Mouse (Mus musculus) liver, embryonic 13.5 days (tissue): ENCODE measurements at regions not wholly inside any gene's neighbourhood (a gene's known extent, or its start where the extent isn't known, plus 50 kb on each side); places are given as distances from the start of the nearest gene placed in this dataset.
A peak's percentile ranks its signal among the peaks of the same experiment; 100 is the strongest.

Source experiments
- ATAC-seq: fragments of 200-750 bp; cut with Nextera tagmentation; 2 replicates; pipeline ENCODE4 v1.8.0; 2017; ENCODE audit warnings: low read depth, mild to moderate bottlenecking, moderate number of reproducible peaks, moderate library complexity
- DNase-seq: peaks from one replicate; pipeline ENCODE4 v3.0.0; 2022
- H3K27ac ChIP-seq: fragments of 300-500 bp; sonication (generic); 2 replicates; pipeline ENCODE4 v1.5.1; 2015; ENCODE audit warnings: moderate library complexity, mild to moderate bottlenecking, inconsistent platforms
- H3K27me3 ChIP-seq: fragments of 300-500 bp; sonication (generic); 2 replicates; pipeline ENCODE4 v1.6.1; 2015; ENCODE audit warnings: mild to moderate bottlenecking, inconsistent platforms
- H3K36me3 ChIP-seq: fragments of 300-500 bp; sonication (generic); 2 replicates; pipeline ENCODE4 v1.6.1; 2015; ENCODE audit warnings: mild to moderate bottlenecking, inconsistent platforms
- H3K4me1 ChIP-seq: fragments of 300-500 bp; sonication (generic); replicated peaks from 2 replicates; pipeline ENCODE4 v1.6.1; 2015; ENCODE audit warnings: inconsistent platforms
- H3K4me2 ChIP-seq: fragments of 300-500 bp; sonication (generic); 2 replicates; pipeline ENCODE4 v1.6.1; 2015; ENCODE audit warnings: inconsistent platforms, mild to moderate bottlenecking, moderate library complexity
- H3K4me3 ChIP-seq: fragments of 300-500 bp; sonication (generic); replicated peaks from 2 replicates; pipeline ENCODE4 v1.5.1; 2015; ENCODE audit warnings: mild to moderate bottlenecking, inconsistent platforms
- H3K9ac ChIP-seq: fragments of 300-500 bp; sonication (generic); 2 replicates; pipeline ENCODE4 v1.6.1; 2015; ENCODE audit warnings: mild to moderate bottlenecking, inconsistent platforms
- H3K9me3 ChIP-seq: fragments of 300-500 bp; sonication (generic); replicated peaks from 2 replicates; pipeline ENCODE4 v1.6.1; 2016; ENCODE audit warnings: inconsistent platforms
- WGBS: fragments of 180-500 bp; shearing (Covaris S2); methylation state at CpG from one replicate; pipeline ENCODE4 v1.1.7; 2015; ENCODE audit not compliant: insufficient replicate concordance; 5-methylcytosine and 5-hydroxymethylcytosine counted together

DNA sequence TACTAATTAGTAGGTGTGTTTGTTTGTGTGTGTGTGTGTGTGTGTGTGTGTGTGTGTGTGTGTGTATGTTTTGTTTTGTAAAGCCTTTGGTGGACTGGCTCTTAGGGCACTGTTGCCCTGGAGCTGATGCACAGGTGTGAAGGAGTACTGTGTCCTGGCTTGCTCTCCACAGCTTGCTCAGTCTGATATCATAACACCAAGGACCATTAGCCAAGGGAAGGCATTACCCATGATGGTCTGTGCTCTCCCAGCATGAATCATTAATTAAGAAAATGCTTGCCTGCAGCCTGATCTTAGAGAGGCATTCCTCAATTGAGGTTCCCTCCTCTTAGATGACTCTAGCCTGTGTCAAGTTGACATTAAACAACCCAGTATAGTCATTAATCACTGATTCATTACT lies 54.7 kb downstream of the Spry2 start:
- H3K9me3 ChIP-seq = no peaks in the 10 kb centered on the region
- H3K27me3 ChIP-seq = no peaks in the 10 kb centered on the region
- H3K4me1 ChIP-seq = no peaks in the 10 kb centered on the region
- no peaks in the 10 kb centered on the region for H3K36me3 ChIP-seq
- ATAC-seq = no peak
- no peak overlapping the region for H3K4me2 ChIP-seq
- H3K27ac ChIP-seq = no peak overlapping the region
- H3K9ac ChIP-seq = no peak overlapping the region
- DNase-seq = no peak
- H3K4me3 ChIP-seq = no peak overlapping the region

DNA sequence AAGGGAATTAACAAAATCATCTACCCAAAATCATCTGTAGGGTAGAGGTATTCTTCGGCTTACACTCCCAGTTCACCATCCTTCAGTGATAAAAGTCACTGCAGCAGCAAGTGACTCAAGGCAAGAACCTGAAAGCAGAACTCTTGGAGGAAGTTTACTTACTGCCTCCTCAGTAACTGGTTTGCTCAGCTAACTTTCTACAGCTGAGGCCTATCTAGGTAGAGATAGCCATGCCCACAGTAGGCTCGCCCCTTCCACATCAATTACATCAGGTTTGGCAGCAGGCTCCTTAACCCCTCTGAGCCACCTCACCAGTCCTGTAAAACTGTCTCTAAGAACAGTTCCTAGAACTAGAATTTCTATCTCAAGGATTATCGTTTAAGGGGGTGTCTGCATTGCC lies 59.1 kb downstream of the Spry2 start:
- Histone ChIP-seq H3K4me2 (no peak overlapping the region), H3K36me3 (no peaks in the 10 kb centered on the region), H3K27ac (no peak overlapping the region), H3K9ac (no peak overlapping the region), H3K4me3 (no peak overlapping the region), H3K9me3 (no peaks in the 10 kb centered on the region), H3K4me1 (no peaks in the 10 kb centered on the region), H3K27me3 (no peaks in the 10 kb centered on the region)
- DNase-seq = no peak
- no peak for ATAC-seq
- 55% methylated on average over 3 of the region's 3 CpGs for WGBS

DNA sequence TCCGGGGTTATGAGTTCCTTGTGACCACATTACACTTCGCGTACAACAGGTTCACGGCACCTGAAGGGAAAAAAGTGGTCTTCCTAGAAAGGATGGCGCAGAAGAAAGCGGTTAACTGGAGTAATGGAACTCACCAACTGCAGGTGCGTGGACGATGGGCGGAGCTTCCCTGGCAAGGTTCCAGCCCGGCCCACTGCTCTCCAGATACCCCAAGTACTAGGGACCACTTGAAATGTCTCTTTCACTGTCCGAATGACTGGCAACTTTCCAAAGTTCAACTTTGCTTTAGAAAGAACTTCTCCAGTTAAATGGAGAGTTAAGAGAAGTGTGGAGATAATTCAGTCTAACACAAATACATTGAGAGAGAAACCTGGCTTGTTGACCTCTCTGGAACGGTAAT lies 65.9 kb downstream of the Spry2 start:
- Histone ChIP-seq H3K27ac (no peak overlapping the region), H3K27me3 (no peaks in the 10 kb centered on the region), H3K4me3 (no peak overlapping the region), H3K36me3 (no peaks in the 10 kb centered on the region), H3K4me1 (no peaks in the 10 kb centered on the region), H3K9me3 (no peaks in the 10 kb centered on the region), H3K4me2 (no peak overlapping the region), H3K9ac (no peak overlapping the region)
- ATAC-seq (no peak), DNase-seq (no peak)
- 82% methylated on average over 12 of the region's 12 CpGs for WGBS

DNA sequence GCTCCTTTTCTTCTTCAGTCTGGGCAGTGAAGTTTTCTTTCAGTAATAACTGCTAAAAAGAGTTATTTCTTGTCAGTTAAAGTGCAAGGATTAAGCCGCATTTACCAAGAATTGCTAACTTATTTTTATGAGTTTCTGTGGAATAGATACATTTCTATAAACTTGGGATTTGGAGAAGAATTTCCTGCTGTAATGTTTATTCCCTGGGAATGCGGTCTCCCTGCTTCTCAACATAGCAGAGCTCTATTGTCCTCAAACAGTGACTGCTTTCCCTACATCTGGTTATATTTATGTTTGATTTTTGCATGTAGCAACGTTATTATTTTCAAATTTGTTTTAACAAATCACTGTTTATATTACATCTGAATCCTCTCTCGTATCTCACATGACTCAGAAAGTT lies 66.3 kb downstream of the Spry2 start:
- WGBS = 60% methylated on average over 4 of the region's 4 CpGs
- Histone ChIP-seq H3K4me2 (no peak overlapping the region), H3K36me3 (no peaks in the 10 kb centered on the region), H3K27ac (no peak overlapping the region), H3K9me3 (no peaks in the 10 kb centered on the region), H3K4me1 (no peaks in the 10 kb centered on the region), H3K9ac (no peak overlapping the region), H3K27me3 (no peaks in the 10 kb centered on the region), H3K4me3 (no peak overlapping the region)
- ATAC-seq (no peak), DNase-seq (no peak)

DNA sequence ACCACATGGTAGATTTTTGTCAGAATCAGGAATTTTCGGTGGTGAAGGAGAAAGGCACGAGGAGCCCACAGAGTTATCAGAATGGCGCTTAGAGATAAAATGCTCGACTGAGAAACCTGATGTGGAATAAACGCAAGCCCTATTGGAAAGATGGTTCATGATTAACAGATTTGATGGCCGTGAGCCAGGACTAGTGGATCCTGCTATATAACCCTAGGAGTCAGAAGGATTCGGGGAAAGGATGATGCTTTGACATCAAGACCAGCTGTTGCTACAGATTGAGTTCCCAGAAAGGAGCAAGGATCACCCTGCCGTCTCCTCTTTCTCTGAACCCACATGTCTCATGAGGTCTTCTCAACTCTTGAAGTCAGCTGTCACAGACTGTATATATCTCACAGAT lies 73.5 kb downstream of the Spry2 start:
- ATAC-seq = no peak
- H3K27ac ChIP-seq = no peak overlapping the region
- no peaks in the 10 kb centered on the region for H3K36me3 ChIP-seq
- H3K4me2 ChIP-seq = no peak overlapping the region
- H3K9me3 ChIP-seq = no peaks in the 10 kb centered on the region
- H3K27me3 ChIP-seq = no peaks in the 10 kb centered on the region
- 57% methylated on average over 8 of the region's 8 CpGs for WGBS
- no peak overlapping the region for H3K4me3 ChIP-seq
- no peak for DNase-seq
- no peaks in the 10 kb centered on the region for H3K4me1 ChIP-seq
- no peak overlapping the region for H3K9ac ChIP-seq

DNA sequence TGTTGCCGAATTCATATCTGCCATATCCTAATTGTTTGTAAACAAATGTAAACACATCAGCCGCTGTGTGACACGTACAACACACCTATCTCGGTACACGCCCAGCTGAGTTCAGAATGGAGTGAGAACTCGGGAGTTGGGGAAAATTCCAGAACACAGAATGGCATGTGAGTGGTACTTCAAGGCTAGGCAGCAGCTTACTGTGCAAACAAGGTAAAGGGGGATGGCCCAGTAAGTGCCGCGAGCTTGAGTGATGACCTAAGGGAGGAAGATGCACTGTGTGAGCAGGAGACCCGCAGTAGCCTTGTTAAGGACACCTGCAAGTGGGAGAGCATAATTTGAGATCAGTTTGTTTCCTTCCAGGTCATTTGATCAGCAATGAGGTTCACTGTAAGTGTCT lies 74.0 kb downstream of the Spry2 start:
- WGBS = 69% methylated on average over 9 of the region's 9 CpGs
- Histone ChIP-seq H3K27me3 (no peaks in the 10 kb centered on the region), H3K9me3 (no peaks in the 10 kb centered on the region), H3K4me3 (no peak overlapping the region), H3K9ac (no peak overlapping the region), H3K36me3 (no peaks in the 10 kb centered on the region), H3K4me2 (no peak overlapping the region), H3K4me1 (no peaks in the 10 kb centered on the region), H3K27ac (no peak overlapping the region)
- ATAC-seq (no peak), DNase-seq (no peak)

DNA sequence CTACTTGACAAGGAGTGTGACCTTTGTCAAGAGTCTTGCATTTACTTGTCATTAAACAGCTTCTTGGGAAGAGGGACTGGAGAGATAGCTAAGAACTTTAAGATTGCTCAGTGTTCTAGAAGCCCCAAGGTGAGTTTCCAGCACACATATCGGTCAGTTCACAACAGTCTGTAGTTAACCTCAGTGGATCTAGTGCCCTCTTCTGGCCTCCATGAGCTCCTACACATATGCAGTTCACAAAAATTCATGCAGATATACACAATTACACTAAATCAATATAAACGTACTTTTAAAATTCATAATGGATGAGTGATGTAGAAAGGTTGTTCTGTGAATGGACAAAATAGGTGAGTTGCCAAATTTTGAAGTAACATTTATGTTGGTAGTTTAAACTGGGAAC lies 77.1 kb downstream of the Spry2 start:
- ATAC-seq = no peak
- Histone ChIP-seq H3K9ac (no peak overlapping the region), H3K4me2 (no peak overlapping the region), H3K9me3 (no peaks in the 10 kb centered on the region), H3K4me3 (no peak overlapping the region), H3K27me3 (no peaks in the 10 kb centered on the region), H3K36me3 (no peaks in the 10 kb centered on the region), H3K4me1 (no peaks in the 10 kb centered on the region), H3K27ac (no peak overlapping the region)
- DNase-seq = no peak
- WGBS = 71% methylated on average over 2 of the region's 2 CpGs

DNA sequence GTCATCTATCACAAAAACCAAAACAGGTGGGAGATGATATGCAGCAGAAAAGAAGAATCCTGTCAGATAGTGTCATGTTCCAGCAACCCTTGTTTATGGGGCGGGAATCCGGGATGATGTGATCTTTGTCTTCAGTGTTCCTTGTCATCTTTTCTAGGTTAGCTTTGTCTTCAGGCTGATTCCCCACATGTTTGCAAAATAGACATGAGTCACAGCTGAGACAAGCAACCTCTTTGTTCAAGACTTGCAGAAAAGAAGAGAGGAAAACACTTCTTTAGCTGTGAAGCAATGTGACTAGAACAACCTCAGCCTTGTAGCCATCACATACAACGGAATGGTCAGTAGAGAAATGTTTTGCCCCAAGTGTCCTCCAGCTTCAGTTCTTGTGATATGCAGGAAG lies 77.8 kb downstream of the Spry2 start:
- Histone ChIP-seq H3K9ac (no peak overlapping the region), H3K4me1 (no peaks in the 10 kb centered on the region), H3K4me3 (no peak overlapping the region), H3K27me3 (no peaks in the 10 kb centered on the region), H3K36me3 (no peaks in the 10 kb centered on the region), H3K9me3 (no peaks in the 10 kb centered on the region), H3K27ac (no peak overlapping the region), H3K4me2 (no peak overlapping the region)
- no peak for DNase-seq
- WGBS = 83% methylated on average over 3 of the region's 3 CpGs
- ATAC-seq = no peak

DNA sequence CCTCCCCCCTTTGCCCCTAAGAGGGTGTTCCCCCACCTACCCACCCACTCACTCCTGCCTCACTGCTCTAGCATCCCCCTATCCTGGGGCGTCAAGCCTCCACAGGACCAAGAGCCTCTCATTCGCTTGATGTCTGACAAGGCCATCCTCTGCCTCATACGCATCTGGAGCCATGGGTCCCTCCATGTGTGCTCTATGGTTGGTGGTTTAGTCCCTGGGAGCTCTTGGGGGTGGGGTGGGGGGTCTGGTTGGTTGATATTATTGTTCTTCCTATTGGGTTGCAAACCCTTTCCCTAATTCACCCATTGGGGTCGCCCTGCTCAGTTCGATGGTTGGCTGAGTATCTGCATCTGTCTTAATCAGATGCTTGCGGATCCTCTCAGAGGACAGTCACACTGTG lies 79.1 kb downstream of the Spry2 start:
- H3K4me3 ChIP-seq = no peak overlapping the region
- H3K9me3 ChIP-seq = no peaks in the 10 kb centered on the region
- no peaks in the 10 kb centered on the region for H3K4me1 ChIP-seq
- ATAC-seq (no peak), DNase-seq (no peak)
- H3K27me3 ChIP-seq = no peaks in the 10 kb centered on the region
- H3K27ac ChIP-seq = no peak overlapping the region
- H3K4me2 ChIP-seq = no peak overlapping the region
- 79% methylated on average over 6 of the region's 6 CpGs for WGBS
- no peak overlapping the region for H3K9ac ChIP-seq
- H3K36me3 ChIP-seq = no peaks in the 10 kb centered on the region

DNA sequence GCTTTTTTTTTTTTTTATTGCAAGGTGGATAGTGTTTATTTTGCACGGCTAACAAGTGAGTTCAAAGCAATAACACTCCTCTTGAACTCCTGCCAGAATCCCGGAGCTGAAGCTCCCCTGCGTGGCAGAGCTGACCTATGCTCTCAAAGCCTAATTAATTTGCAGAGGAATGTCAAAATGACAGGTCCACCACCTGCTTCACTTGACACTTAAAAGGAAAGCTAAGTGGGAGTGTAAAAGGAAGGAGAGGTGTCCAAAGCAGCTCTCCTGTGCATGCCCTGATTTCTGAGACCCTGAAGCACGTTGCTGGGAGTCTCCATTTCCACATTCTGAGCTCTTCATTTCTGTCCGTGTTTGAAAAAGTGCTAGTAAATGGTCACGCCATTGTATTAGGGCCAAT lies 80.8 kb downstream of the Spry2 start:
- peak overlapping the region; percentile 23; the same call in 1 of the 2 replicates for H3K4me3 ChIP-seq
- ATAC-seq (no peak), DNase-seq (no peak)
- no peak overlapping the region for H3K9ac ChIP-seq
- no peaks in the 10 kb centered on the region for H3K4me1 ChIP-seq
- WGBS = 20% methylated on average over 6 of the region's 6 CpGs
- H3K36me3 ChIP-seq = no peaks in the 10 kb centered on the region
- H3K27me3 ChIP-seq = no peaks in the 10 kb centered on the region
- no peaks in the 10 kb centered on the region for H3K9me3 ChIP-seq
- H3K27ac ChIP-seq = no peak overlapping the region
- H3K4me2 ChIP-seq = peak overlapping the region; percentile 39

DNA sequence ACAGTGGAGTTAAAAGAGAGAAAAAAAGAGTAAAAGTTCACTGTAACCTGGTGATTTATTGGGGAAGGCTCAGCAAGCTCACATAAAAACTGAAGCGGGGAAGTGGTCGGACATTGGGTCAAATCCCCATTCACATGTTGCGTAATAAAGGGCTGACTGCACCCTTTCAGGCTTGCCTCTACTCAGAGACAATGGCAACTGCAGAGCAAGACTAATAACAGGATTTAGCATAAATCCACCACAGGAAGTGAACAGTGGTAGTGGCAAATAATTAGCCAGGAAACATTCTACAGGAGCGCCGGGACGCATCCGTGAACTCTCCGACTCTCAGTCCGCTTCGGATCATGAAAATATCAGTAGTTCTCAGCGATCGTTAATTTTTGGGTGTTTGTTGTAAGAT lies 81.3 kb downstream of the Spry2 start:
- no peak overlapping the region for H3K9ac ChIP-seq
- no peak for DNase-seq
- no peaks in the 10 kb centered on the region for H3K36me3 ChIP-seq
- no peaks in the 10 kb centered on the region for H3K27me3 ChIP-seq
- ATAC-seq = 0 out of 2 replicates have a peak, but pooled peaks have one; percentile 26
- peak overlapping the region; percentile 29; the same call in 1 of the 2 replicates for H3K27ac ChIP-seq
- H3K4me2 ChIP-seq = peak overlapping the region; percentile 39
- H3K4me1 ChIP-seq = no peaks in the 10 kb centered on the region
- peak overlapping the region; percentile 23 for H3K4me3 ChIP-seq
- H3K9me3 ChIP-seq = no peaks in the 10 kb centered on the region
- 21% methylated on average over 12 of the region's 12 CpGs for WGBS

DNA sequence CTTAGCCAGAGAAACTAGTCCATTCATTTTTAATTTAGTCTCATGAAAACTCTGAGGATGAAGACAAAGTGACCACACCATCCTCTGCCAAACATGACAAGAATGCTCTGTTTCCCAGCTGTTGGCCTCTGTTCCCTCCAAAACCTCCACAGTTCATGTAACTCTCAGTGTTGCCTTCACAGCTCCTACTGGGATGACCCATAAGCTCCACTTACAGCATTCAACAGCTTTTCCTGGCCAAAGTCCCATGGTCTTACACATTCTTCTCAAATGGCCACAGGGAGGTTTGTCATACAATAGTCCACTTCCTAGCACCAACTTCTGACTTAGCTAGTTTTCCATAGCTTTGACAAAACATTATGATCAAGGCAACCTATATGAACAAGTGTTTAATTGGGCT lies 83.0 kb downstream of the Spry2 start:
- Histone ChIP-seq H3K9me3 (no peaks in the 10 kb centered on the region), H3K4me2 (no peak overlapping the region), H3K9ac (no peak overlapping the region), H3K36me3 (no peaks in the 10 kb centered on the region), H3K4me3 (no peak overlapping the region), H3K27me3 (no peaks in the 10 kb centered on the region), H3K27ac (no peak overlapping the region), H3K4me1 (no peaks in the 10 kb centered on the region)
- ATAC-seq (no peak), DNase-seq (no peak)

DNA sequence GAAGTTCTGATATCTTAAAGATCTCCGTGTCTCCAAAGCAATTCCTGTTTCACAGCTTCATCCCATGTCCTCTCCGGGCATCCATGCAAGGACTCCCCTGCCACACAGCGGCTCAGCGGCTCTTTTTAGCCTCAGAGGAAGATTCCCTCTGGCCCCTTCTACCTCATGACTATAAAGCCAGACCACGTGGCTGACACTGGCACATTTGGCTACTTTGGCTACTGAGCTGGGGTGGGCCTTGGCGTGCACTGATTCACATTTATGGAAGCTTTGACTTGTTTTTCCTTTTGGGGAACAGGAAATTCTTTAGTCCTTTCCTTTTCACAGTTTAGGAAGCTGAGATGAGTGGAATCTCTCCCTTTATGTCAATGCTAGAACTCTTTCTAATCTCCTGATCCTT lies 83.5 kb downstream of the Spry2 start:
- Histone ChIP-seq H3K4me2 (no peak overlapping the region), H3K4me3 (no peak overlapping the region), H3K27ac (no peak overlapping the region), H3K9ac (no peak overlapping the region), H3K9me3 (no peaks in the 10 kb centered on the region), H3K36me3 (no peaks in the 10 kb centered on the region), H3K4me1 (no peaks in the 10 kb centered on the region), H3K27me3 (no peaks in the 10 kb centered on the region)
- WGBS = 64% methylated on average over 6 of the region's 6 CpGs
- DNase-seq (no peak), ATAC-seq (no peak)
